Mouse (Mus musculus): Measurements from ENCODE around the gene Kcnj4.

Kcnj4 gene

DNA sequence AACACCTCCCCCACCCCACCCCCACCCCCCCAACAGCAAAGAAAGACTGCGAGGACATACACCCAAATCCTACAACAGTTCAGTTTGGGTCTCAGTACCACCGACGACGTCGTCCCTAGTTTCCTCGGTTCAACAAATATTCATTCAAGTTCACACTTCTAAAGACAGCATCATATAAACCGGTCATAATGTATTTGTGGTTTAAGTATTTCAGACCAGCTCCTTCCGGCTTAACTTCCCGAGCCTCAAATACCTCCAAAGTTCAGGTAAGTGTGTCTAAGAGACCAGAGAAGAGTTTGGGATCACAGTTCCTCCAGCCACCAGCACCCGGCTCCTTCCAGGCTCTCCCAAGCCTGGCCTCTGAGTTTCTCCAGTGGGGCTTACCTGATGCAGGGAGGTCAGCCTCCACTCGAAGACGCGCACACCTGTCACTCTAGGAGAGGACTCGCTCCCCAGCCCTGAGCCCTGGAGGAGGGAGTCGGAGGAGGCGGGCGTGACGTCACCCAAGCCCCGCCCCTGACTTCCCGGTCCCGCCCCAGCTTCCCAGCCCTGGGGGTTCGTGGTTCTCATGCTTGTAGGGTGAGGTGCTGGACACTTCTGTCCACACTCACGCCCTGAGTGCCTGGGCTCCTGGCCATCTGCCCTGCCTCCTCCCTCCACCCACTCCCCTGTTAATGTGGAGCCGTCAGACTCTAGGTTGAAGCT lies 49.8 kb downstream of the Kcnj4 start, which contains the start of gene Csnk1e:
Gene Csnk1e (minus strand): TSS at position 461 of the 705 bp plus-strand sequence.
- 2% methylated on average over 24 of the region's 24 CpGs for WGBS

DNA sequence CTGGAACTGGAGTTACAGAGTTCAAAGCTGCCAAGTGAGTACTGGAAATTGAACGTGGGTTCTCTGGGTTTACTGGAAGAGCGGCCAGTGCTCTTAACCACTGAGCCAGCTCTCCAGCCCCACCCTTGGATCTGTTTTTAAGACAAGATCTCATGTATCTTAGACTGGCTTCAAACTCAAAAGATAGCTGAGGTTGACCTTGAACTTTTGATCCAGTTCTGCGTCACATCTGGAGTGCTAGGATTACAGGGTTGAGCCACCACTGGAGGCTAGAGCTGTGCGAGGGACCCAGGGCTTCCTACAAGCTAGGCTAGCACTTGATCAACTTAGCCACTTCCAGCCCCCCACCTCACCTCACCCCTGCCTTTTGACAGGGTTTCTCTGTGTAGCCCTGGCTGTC lies 51.2 kb downstream of the Kcnj4 start:
- WGBS = 98% methylated on average over 4 of the region's 4 CpGs

DNA sequence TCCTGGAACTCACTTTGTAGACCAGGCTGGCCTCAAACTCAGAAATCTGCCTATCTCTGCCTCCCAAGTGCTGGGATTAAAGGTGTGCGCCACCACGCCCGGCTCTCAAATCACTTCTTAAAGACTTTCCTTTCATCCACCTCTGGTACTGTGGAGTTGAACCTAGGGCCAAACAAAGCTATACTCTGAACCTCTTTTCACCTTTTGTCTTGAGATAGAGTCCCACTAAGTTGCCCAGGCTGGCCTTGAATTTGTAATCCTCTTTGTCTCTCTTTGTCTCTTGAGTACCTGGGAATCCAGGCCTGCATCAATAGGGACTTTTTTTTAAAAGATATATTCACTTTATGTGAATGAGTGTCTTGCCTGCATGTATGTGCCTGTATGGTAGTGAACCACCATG lies 57.0 kb downstream of the Kcnj4 start:
- 95% methylated on average over 3 of the region's 3 CpGs for WGBS

DNA sequence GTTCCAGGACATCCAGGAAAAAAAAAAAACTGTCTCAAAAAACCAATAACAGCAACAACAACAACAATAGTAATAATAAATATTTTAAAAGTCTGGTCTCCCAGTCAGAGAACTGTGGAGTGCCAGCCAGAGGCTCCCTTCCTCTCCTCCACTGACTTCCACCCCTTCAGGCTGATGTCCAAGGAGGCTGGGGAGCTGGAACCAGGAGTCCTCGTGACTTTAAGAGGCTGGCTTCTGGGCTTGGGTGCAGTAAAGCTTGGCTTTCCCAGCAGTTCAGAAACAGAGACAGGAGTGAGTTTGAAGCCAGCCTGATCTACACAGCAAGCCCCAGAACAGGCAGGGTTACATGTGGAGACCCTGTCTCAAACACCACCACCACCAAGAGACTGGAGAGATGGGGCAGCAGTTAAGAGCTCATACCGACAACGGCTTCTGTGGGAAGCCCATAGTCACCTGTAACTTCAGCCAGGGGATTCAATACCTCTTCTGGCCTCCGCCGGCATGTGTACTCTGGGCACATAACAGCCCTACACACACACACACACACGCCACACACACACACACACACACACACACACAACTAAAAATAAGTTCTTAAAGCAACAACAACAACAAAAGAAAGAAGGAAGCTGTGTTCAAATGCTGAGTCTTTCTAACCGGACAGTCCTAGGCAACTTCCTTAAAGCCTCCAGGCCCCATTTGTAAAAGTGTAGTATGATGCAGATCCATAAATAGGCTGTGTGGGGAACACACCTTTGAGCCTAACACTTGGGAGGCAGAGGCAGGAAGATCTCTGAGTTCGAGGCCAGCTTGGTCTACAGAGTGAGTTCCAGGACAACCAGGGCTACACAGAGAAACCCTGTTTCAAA lies 59.0 kb downstream of the Kcnj4 start:
- WGBS = 82% methylated on average over 8 of the region's 8 CpGs

DNA sequence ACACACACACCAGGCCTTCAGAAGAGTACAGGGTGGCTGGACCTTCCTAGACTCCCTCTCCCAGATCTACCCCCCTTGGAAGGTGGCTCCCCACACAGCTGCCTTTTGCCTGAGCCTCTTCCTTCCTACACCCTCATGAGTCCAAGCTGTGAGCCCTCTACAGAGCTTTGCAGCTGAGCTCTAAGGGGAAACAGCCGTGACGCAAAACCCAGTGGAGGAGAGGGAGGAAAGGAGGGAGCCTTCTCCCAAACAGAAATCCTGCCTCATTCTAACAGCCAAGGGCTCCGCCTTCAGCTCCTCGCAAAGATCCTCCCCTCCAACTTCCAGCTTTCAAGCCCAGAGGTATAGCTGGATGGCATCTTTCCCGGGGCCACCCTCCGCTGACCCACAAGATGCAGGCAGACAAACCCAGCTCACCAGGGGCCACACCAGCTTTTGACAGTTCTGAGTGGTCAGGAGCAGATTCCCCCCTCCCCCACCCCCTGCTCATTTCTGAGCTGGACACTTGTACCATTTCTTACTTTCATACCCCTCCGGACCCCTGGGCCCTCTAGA lies 61.1 kb downstream of the Kcnj4 start:
- 54% methylated on average over 7 of the region's 7 CpGs for WGBS

DNA sequence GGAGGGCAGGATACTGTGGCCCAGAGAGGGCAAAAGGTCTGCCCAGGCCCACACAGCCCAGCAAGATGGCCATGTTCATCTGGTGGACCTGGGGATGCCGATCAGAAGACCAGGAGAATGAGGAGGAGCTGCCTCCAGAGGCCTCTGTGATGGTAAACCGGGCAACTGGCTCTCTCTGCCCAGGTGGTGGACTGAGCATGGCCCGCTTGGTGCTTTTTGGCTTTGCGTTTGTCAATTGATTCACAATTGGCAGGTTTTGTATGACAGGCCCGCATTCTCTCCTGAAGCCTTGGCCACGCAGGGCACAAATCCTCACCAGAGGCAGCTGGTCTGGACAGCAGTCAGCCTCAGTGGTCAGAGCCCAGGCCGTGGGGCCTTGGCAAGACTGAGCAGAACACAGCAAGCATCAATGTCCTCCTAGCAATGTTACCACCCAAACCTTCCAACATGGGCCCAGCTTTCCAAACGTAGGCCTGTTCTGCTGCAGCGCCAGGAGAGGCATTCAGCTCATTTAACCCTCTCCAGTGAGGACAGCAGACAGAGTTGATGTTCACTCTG lies 62.0 kb downstream of the Kcnj4 start:
- 76% methylated on average over 9 of the region's 9 CpGs for WGBS

DNA sequence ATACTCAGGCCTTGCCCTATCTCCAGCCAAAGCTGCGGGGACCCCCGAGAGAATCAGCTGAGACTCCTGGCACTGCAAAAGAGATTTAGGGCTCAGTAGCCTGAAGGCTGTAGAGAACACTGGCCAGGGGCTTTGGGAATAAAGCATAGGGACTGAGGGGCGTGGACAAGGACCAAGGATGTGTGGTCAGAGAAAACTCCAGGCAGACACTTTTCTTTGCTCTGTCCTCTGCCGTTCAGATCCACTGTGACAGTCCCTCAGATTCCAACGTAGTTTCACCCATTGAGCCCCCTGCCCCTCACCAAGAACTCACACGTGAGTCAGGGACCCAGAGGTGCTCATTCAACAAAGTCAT lies 62.8 kb downstream of the Kcnj4 start:
- WGBS = 8% methylated on average over 6 of the region's 6 CpGs

DNA sequence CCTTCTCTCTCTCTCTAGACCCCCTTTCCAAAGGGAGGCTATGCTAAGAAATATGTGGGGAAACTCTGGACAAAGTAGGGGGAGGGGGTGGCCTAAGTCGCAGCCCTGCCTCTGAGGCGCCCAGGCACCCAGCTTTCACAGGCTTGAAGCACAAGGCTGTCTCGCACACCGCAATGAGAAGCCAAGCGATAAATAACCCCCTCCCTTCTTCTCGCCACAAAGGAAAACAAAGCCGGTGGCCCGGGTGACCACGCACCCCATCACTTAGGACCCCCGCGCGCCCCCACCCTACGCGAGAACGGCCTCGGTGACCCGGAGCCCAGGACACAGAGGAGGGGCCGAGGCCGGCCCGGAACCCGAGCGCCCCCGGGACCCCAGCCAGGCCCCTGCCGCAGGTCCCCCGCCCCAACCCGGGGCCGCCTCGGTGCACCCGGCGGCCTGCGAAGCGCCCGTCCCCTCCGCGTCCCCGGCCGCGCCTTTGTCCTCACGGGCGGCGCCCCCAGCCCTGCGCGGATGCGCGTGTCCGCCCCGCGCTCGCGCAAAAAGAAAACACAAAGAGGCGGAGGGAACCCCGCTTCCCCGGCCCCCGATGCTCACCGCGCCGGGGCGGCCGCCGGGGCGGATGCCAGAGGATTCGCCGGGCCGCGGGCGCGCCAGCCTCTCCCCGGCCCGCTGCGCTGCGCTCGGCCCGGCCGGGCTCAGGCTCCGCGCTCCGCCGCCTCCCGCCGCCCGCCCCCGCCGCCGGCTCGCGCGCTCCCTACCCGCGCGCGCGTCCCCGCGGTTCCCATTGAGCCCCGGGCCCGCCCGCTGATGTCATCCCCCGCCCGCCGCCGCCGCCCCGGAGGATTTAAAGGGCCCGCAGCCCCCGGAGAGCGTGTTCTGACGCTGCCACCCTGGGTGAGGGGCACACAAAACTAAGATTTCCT lies 63.4 kb downstream of the Kcnj4 start:
- WGBS = under 1% methylated on average over 101 of the region's 107 CpGs

DNA sequence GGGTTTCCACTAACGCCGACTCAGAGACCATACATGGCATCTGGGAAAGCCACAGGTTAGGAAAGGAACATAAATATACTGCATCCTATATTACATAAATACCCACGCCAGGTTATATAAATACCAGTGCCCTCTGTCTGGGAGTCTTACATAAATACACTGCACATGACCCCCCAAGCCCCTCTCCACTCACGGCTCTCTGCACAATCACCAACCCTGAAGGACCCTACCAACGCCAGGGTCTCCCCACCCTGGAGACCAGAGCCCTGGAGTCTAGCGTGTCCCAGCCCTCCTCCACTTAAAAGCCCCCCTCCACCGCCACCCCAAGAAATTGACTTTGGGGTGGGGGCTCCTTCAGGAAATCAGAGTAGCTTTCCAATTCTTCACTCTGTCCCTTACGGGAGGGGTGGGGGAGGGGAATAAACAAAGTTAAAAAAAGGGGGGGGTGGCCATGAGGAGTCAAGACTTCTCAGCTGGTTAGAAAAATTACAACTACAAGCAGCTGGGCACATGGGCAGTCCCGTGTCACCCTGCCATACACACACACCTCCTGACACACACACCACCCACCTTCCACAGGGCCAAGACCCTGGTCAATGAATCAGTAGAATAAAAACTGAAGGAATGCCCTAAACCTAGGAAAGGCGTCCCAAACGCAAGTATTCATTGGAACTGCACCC lies 64.2 kb downstream of the Kcnj4 start:
- 5% methylated on average over 11 of the region's 11 CpGs for WGBS

DNA sequence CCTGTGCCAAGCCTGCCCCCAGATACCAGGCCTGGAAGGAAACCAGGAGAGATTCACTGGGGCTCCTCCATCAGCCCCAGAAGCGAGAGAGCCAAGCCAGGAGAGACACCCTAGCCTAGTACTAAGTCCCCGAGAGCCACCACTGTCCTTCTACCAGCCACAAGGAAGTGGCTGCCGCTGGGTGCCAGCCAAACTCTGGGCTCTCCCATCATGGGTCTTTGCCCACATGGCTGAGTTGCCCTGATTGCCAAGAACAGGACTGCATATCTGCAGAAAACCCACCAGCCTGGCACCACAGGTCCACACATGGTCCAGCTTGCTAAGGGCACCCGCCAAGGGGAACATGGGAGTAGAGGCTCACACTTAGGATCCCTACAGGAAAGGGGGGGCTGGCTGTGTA lies 64.8 kb downstream of the Kcnj4 start:
- 9% methylated on average over 4 of the region's 4 CpGs for WGBS

DNA sequence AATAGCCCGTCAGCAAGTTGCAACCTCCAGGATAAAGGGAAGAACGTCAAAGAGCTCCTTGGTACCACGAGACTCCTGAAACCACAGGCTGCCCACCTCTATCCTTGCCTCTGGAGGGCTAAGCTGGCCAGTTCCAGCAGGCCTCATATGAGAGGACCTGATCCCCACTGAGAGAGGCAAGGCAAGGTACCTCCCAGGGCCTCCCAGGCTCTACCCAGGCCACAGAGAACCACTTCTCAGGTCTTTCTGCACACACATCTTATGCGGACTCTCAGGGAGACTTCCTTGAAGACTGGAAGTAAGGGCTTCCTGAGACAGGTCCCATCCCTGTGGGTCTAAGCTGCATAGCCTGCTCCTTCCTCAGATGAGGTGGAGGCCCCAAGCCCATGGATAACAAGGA lies 65.7 kb downstream of the Kcnj4 start:
- 57% methylated on average over 4 of the region's 4 CpGs for WGBS

DNA sequence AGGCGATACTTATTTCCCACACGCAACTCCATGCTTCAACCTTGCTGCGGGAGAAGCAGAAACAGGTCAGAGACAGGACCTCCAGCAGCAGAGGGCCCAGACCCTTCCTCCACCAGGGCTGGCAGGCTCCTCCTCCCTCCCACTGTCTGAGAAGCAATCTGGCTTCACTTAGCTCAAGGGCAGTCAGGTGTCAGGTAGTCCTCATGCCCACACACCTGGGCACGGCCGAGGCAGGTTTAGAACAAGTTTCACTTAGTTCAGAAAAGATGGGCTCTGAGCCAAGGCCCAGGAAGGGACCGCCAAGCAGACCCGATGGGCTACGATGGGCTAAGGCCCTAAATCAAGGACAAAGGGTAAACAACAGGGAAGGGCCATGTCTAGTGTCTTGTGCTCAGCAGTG lies 66.2 kb downstream of the Kcnj4 start:
- 58% methylated on average over 8 of the region's 8 CpGs for WGBS

DNA sequence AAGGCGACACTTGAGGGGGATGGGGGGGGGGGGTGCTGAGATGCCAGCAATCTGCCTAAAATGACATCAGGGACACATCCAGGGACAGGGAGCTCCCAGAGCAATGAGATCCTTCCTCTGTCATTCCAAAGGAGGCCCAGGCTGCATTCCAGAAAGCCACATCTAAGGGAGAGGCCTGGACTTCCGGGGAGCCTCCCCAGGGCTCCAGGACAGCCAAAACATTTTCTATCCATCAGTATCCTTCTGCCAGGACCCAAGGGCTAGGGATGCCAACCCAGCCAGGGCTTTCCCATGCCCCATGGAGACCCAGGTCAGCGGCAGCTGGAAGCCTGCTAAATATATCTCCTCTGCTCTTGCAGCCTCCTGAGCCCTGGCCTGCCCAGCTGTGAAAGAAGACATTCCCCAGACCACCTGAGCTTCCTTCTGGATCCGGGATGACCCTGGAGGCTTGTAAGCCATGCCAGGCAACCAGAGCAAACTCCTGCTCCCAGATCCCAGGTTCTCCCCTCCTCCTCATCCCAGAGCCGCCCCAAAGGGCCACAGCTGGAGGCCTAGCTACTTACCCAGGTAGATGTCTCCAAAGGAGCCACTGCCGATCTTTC lies 66.7 kb downstream of the Kcnj4 start:
- WGBS = 74% methylated on average over 6 of the region's 6 CpGs

DNA sequence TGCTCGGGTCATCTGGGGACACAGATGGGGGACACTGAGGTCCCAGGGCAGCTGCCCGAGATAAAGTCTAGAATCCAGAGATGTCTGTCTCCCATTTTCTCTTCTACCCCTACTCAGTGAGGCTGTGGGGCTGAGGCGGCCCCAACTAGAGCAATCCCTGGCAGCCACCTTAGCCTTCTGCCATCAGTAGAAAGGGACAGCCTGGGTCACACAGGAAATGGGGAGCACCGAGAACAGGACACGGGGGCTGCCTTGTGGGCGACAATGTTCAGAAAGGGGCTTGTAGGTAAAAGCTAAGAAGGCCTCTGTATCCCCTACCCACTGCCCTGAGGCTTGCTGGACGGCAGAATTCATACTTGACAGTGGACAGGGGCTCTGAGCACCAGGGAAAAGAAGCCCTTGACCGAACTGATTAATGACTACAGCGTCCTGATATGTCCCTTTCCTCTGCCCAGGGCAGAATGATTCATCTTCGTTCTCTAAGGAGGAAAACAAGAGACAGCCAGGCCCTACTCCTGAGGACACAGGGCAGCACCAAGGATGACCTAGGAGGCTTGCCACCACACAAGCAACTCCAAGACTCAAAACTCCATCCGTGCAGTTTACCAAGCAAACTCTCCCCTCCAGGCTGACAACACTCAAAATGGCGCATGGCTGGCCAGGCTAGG lies 67.4 kb downstream of the Kcnj4 start:
- WGBS = 81% methylated on average over 12 of the region's 12 CpGs

DNA sequence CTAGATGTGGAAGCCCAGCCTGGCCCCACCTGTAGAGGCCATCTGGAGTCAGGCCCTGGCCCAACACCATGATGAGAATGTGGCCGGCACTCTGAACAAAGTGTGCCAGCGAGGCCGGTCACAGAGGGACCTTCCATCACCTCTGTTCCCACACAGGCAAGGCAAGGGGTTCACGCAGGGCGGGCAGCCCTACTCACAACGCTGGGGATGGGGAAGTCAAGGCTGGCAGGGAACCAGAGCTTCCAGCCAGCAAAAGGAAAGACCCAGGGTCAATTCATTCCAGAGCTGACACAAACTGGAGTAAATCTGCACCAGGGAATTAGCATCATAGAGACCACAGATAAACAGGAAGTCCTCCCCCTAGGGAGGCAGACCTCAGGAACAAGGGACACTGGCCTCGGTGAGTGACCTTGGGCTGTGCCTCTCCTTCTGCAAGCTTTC lies 68.5 kb downstream of the Kcnj4 start:
- WGBS = 39% methylated on average over 7 of the region's 7 CpGs

DNA sequence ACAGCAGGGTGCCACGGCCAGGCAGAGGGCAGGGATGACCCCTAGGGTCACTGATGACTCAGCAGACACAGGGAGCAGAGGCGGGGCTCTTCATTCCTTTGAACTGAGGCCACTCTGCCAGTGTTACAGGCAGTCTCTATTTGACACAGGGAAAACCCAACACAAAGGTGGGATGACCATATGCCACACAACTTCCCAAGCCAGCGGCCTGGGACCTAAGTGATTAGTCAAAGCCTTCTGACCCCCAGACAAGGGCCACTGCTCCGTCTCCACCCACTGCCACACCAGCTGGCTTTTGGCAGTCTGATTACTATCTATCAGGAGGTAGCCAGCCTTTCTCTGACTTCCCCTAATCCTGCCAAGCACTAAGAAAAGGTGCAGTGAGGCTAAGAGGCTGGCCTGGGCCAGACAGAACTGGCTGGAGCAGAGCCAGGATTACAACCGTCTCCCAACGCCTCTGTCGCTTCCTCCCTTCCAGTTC lies 69.8 kb downstream of the Kcnj4 start:
- 42% methylated on average over 7 of the region's 7 CpGs for WGBS
